Mouse (Mus musculus): Measurements from ENCODE around the gene Zbtb3.

Gene Zbtb3

GRCm38 (mm10) chr19:8842961-8843360 lies 40.6 kb downstream of the Zbtb3 start:
- peak; percentile 19 for DNase-seq

DNA sequence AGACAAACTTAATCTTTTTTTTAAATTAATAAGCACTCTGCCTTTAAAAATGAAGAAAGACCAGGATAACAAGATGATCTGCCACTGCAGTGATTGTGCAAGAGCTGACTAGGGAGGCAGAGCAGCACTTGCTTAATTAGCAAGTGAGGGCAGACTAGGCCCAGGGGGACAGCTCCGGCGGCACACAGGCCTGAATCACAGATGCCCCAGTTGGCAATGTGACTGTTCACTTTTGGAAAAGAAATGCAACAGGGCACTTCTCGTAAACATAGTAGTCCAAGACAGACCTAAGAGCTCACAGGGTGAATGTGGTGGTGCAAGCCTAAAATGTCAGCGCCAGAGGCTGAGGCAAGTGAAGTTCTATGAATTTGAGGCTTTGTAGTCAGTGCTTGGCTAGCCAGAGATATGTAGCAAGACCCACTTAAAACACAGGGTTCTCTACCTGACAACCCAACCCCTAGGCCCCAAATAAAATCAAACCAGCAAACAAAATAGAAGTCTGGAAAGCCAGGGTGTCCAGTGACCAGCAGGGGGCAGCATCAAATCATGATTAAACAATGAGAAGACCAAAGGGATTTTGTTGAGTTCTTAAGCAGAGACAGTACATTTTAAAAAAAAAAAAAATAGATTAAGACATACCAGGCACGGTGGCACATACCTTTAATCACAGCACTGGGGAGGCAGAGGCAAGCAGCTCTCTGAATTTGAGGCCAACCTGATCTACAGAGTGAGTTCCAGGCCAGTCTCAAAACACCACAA lies 42.2 kb downstream of the Zbtb3 start:
- peak; percentile 90 for DNase-seq

GRCm38 (mm10) chr19:8848356-8848755 lies 46.0 kb downstream of the Zbtb3 start:
- DNase-seq = no peak

DNA sequence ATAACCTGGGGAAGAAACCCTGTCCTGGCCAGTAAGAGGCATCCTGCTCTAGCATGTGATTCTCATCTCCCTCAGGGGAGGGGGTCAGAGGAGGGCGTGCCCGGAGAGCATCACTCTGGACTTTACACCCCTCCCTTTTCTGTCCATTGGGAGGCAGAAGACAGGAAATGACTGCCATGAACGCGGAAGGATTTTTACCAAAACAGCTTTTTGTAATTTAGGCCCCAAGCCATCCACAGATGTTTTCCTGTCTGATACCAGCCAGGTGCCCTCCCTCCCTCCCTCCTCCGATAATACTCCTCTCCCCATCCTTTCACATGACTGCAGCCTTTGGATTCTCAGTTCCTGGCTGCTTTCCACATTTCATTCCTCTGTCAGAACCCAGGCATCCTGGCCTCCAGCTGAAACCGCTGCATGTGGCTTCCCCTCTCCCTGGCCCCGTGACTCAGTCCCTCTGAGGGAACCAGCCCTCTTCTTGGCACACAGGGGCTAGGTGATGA lies 48.1 kb downstream of the Zbtb3 start, which contains the start of gene Lrrn4cl:
Lrrn4cl (plus strand) TSS at position 367 of the 500 bp plus-strand sequence.
- DNase-seq = peak; percentile 69

- peak; percentile 20 for DNase-seq
Measured at GRCm38 (mm10) chr19:8851639-8852038, 49.3 kb downstream of the Zbtb3 start.

- DNase-seq = no peak
Measured at GRCm38 (mm10) chr19:8852236-8852928, 50.0 kb downstream of the Zbtb3 start.

- no peak for DNase-seq
Measured at GRCm38 (mm10) chr19:8853117-8853516, 50.8 kb downstream of the Zbtb3 start.

Data from lung, postnatal 10 days (tissue).